Comparison of ENCODE assay signal across 13 mouse cellular contexts in genomic region chr11:64208306-64208705, GRCm38 (mm10).
"Had no signal": no experiment of that assay in that cellular context is flagged by ENCODE, and none has a peak within 500 bp of the region (broad histone marks: within the 10 kb centered on the region; RNA-seq: fewer than 3 reads in every experiment).

No protein-coding gene starts in this region.

- H3K9ac ChIP-seq: limb, embryonic 13.5 days; liver, embryonic 14.5 days; neural tube, embryonic 13.5 days had no signal

- H3K27me3 ChIP-seq: limb, embryonic 13.5 days; neural tube, embryonic 13.5 days had no signal

- H3K9me3 ChIP-seq: limb, embryonic 13.5 days; midbrain, embryonic 10.5 days; neural tube, embryonic 13.5 days had no signal

- H3K36me3 ChIP-seq: limb, embryonic 13.5 days; midbrain, embryonic 10.5 days; neural tube, embryonic 13.5 days had no signal

- H3K4me2 ChIP-seq: limb, embryonic 13.5 days; neural tube, embryonic 13.5 days had no signal

- DNase-seq: kidney, postnatal 10 days; kidney, postnatal 4 days; lung, adult 18-20 months; midbrain, embryonic 14.5 days; right cerebral cortex, adult 18-20 months; thymus, postnatal 4 days had no signal

- H3K27ac ChIP-seq: layer of hippocampus, adult 2 months; limb, embryonic 13.5 days; liver, embryonic 14.5 days; midbrain, embryonic 10.5 days; neural tube, embryonic 13.5 days; stomach, postnatal 0 days had no signal

- H3K4me3 ChIP-seq: layer of hippocampus, adult 2 months; limb, embryonic 13.5 days; midbrain, embryonic 10.5 days; myocyte; neural tube, embryonic 13.5 days had no signal
